Mouse (Mus musculus): ENCODE results near the gene Iqschfp.

Iqschfp gene

GRCm38 (mm10) chr3:68372925-68373324 lies 480.9 kb downstream of the Iqschfp start:
- no peak for DNase-seq

GRCm38 (mm10) chr3:68375100-68375508 lies 483.1 kb downstream of the Iqschfp start:
- DNase-seq: no peak

GRCm38 (mm10) chr3:68377452-68378198 lies 485.6 kb downstream of the Iqschfp start:
- no peak for DNase-seq

GRCm38 (mm10) chr3:68378799-68379198 lies 486.8 kb downstream of the Iqschfp start:
- no peak for DNase-seq

DNA sequence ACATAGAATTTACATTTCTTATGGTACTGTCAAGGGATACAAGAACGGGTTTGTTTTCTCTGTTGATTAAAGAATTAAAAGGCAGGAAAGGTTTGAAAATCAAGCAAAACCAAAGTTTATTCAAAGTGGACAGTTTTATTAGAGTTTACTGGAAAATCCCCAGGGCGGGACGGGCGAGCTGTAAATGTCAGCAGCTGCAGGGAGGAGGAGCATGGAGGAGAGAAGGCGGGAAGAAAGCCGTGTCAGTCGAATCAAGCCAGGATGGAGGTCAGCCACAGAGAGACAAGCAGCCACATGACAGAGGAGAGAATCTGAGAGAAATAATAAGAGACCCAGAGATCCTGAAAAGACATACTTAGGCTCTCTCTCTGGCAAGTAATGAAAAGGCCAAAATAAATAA lies 487.2 kb downstream of the Iqschfp start:
- no peak for DNase-seq

DNA sequence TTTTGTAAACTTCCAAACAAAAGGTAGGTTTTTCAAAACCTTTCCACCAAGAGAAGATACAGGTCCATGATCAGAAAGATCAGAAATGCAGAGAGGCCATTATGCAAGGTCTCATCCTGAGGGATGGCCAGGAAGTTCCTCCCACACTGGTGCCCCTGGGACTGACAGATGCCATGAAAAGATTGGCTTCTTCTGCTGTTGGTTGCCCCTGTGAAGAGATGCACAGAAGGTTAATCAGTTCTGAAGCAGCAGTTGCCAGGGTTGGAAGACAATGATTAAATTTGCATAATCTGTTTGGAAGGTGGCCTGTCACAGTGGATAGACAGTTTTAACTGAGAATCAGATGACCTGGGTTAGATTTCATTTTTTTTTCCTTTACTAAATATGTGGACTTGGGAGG lies 491.6 kb downstream of the Iqschfp start:
- no peak for DNase-seq

DNA sequence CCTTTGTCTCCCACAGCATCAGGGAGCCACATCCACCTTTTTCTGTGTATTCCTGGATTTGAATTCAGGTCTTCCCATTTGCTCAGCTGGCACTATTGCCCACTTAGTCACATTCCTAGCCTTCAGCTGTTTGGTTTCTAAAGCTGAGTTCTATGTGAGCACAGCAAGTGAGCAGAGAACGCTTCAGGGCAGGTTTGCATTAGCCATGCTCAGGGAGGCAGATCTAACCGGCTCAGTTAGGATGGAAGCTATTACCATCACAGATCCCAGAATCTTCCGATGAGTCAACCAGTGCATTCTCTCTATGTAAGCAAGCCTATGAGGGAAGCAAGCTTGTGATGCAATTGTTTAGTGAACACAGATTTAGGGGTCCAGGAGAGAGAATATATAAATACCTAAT lies 493.5 kb downstream of the Iqschfp start:
- DNase-seq: no peak

DNA sequence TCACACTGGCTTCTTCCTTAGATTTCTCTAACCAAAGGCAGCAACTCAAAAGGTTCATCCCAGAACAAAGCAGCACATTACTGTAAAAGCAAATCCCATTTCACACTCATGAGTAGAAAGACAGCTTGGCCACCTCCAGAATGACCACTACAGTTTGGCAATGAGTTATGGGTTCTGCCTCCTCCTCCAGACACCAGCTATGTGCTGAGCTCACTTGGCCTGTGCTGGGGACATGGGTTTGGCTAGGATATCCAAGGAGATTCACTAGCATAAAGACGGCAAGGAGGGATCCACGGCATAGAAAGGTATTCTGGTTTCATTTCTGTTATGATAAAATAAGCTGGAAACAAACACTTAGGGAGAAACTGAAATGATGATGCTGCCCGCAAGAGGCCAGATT lies 496.0 kb downstream of the Iqschfp start:
- DNase-seq: no peak

DNA sequence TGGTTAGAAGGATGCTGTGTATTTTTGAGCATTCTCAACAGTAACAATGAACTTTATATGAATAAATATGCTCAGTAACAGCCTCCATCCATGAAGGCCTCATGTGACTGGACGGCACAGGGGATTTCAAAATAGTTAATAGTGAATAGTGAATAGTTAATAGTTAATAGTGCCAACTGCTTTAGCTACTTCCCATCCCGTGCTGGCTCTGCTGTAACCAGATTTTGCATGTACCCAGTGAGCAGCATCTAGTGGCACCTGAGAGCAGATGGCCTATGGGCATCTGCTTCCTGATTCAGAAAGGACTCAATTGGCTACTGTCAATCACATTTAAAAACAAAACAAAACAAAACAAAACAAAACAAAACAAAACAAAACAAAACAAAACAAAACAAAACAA lies 501.5 kb downstream of the Iqschfp start:
- DNase-seq: no peak

DNA sequence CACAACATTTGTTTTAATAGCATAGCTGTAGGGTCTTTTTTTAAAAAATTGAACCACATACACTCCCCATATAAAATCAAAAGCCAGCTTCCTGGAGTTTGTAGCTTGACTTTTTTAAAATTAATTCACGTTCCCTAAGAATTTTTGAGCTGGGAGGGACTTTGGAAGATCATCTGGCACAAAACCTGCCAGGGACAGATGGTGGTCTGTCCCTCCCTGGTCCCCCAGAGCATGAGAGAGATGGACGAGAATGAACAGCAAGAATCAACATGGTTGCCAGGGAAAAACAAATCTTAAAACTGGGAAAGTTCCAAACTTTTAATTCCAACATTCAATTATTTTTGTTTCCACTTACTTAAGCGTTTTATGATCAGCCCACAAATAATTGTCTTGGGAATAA lies 506.7 kb downstream of the Iqschfp start:
- DNase-seq: no peak

GRCm38 (mm10) chr3:68400121-68400520 lies 508.1 kb downstream of the Iqschfp start:
- no peak for DNase-seq

GRCm38 (mm10) chr3:68403343-68403742 lies 511.3 kb downstream of the Iqschfp start:
- no peak for DNase-seq

- DNase-seq: peak; percentile 66
Measured at GRCm38 (mm10) chr3:68403783-68404217, 511.8 kb downstream of the Iqschfp start.

DNA sequence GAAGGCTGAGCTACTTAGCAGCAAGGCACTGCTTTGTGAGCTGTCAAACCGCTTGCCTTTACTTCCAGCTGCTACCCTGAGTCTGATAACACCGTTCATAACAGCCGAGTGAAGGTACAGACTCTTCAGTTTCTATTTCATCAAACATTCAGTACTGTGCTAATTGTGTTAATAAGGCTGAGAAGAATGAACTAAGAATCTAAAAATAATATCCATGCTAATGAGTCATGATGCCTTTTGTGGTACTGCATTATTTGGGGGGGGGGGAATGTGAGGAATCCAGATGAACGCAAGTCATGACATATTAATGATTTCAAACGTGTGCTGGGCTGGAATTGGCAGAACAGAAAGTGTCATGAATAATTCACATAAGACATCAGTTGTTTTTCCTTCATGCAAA lies 513.7 kb downstream of the Iqschfp start:
- DNase-seq: no peak

DNA sequence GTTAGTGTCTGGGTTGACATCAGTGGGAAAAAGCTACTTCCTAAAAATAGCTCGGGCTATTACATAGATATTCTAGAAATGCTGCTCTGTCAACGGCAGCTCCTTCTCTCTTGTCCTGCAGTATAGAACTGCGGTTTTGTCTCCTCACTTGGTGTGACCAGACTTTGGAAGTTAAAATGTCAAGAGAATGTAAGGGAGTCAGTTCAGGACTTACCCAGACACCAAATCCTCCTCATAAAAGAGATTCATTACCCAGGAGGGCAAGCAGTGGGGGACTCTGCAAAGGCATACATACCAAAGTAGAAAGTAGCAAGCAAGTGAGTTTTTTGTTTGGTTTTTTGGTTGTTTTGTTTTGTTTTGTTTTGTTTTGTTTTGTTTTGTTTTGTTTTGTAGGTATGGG lies 520.2 kb downstream of the Iqschfp start:
- no peak for DNase-seq

GRCm38 (mm10) chr3:68419792-68420191 lies 527.8 kb downstream of the Iqschfp start:
- no peak for DNase-seq

DNA sequence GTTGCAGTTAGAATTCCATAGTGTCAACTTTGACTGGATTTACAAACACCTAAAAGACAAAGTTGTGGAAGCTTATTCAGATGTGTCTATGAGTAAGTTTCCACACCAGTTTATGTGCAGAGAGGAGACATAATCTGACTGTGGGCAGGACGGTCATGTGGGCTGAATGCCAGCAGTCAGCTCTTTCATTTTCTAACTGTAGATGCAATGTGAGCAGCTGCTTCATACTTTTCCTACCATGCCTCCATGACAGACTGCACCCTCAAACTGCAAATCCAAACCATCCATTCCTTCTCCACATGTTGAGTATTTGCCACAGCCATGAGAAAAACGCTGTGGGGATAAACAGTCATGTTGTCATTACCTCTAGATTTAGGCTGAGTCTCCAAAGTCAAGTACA lies 528.9 kb downstream of the Iqschfp start:
- DNase-seq: no peak

GRCm38 (mm10) chr3:68421849-68422248 lies 529.8 kb downstream of the Iqschfp start:
- peak; percentile 90 for DNase-seq

DNA sequence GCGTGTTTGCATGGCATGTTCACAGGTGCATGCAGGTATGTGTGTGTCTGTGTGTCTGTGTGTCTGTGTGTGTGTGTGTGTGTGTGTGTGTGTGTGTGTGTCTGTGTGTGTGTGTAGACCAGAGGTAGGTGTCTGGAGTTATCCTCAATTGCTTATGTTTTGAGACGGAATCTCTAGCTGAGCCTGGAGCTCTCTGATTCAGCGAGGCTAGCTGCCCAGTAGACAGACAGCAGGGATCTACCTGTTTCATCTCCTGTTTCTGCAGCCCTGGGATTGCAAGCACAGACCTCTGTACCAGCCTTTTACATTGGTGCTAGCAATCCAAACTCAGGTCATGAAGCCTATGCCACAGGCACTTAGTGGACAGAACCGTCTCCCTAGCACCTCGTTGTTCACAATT lies 536.0 kb downstream of the Iqschfp start:
- DNase-seq: no peak

DNA sequence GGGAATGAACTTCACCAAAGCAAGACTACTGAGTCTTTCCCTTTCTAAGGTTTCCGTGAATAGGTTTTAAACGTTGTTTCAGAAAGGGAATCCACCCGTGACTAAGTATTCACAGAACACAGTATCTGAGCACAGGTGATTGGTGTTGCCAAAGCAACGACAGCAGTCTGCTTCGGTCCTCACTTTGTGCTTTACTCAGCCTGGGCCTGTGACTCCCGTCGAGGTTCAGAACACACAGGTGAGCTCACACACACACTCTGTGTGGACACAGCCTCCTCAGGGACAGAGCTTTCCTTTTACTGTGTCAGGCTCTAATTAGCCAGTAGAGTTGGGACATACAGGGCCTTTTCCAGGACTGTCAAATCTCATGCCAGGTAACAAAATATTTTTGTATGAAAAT lies 542.4 kb downstream of the Iqschfp start:
- no peak for DNase-seq

DNA sequence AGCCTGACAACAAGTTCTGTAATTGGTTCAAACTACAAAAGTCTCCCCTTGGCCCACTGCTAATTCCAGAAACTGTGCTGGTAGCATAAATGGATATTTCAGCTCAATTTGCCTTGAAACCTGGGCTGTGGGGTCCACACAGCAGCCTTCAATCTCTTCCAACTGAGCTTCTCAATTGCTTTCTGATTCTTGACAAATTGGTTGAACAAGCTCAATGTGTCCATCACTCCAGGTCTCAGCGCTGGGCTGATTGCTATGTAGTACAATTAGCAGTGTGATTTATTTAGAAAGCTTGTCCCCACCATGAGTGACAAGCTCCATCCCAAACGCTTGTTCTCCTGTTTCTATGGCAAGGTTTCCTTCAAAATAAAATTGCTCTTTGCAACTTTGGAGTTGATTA lies 542.9 kb downstream of the Iqschfp start:
- DNase-seq: no peak

DNA sequence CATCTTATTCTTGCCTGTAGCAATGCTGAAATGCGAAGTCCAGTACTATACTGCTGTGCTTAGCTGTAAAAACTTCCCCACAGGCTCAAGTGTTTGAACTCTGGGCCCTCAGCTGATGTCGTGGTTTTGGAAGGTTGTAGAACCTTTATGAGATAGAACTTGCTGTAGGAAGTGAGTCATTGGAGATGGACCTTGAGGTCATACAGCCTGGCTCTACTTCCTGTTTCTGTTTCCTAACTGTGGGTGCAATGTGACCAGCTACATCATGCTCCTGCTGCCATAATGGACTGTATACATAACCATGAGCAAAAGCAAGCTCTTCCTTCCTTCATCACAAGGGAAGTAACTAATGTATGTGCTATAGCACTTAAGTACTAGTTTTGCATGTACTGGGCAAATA lies 556.4 kb downstream of the Iqschfp start:
- DNase-seq: no peak

GRCm38 (mm10) chr3:68451634-68452033 lies 559.6 kb downstream of the Iqschfp start:
- DNase-seq: no peak

GRCm38 (mm10) chr3:68453266-68453665 lies 561.2 kb downstream of the Iqschfp start:
- no peak for DNase-seq

DNA sequence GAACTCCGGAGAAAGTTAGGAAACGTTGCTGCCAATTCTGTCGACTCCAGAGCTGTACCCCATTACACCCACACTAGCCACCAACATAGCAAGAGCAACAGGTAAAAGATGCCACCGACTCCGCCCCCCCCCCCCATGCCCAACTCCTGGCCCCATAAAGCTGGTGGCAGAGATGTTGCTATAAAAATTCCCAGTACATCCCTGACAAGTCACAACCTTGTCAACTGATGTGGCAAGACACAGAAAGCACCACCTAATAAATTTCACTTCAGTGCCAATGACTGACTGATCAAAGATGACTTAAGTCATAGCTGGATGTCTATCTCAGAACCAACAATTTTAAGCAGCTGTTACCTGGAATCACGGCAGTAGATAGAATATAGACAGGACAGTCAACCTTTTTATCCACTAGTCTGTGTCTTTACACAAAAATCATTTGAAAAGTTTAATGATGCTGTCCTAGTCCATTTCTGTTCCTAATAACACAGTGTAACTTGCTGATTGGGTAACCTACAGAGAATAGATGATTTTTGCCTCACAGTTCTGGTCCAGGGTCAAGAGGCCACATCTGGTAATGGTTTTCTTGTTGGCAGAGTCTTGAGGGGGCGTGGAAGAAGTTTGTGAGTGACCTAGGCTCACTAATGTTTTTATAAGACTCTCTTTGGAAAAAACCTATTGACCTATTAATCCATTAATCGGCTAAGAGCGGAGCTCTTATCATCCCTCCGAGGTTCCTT lies 561.9 kb downstream of the Iqschfp start:
- no peak for DNase-seq

All from cerebellum, adult 9-10 months (tissue).